Mouse (Mus musculus) small intestine, adult 2 months (tissue): Measurements from ENCODE around the gene Ints3.

Experiments
- CTCF ChIP-seq: fragments of 200-500 bp; IDR thresholded peaks from 2 replicates; pipeline ENCODE4 v1.5.1; 2012; ENCODE audit warnings: low read depth, mild to moderate bottlenecking, control low read depth, inconsistent platforms, low read length, moderate library complexity, mixed read lengths; ENCODE audit not compliant: insufficient replicate concordance, insufficient read length; ENCODE audit errors: extremely low read depth
- POLR2A ChIP-seq: fragments of 200-500 bp; IDR thresholded peaks from 2 replicates; pipeline ENCODE4 v1.6.1; 2012; ENCODE audit warnings: low read depth, mild to moderate bottlenecking, control low read depth, inconsistent platforms, low read length, moderate library complexity

DNA sequence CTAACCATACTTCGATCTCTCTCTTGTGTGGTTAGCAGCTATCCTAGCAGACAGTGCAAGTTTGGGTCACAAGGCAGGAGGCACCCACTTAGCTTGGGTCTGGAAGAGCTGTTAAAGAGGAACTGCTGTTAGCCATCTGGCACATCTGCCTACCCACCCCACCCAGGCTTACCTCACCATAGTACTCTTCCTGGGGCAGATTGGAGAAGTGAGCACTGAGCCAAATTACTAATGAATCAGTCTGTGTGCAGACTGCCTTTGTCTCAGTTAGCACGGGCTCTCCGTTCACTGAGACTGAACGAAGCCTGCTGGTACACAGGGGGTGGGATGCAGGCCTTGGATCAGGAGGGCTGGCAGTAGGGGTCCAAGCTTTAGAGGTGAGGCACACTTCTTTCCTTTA lies 49.7 kb downstream of the Ints3 start:
- no peak for TF ChIP-seq POLR2A
- no peak for TF ChIP-seq CTCF
